Mouse (Mus musculus) urinary bladder, adult 18-20 months (tissue): ENCODE data around the gene Sult2b1.
A peak's percentile ranks its signal among the peaks of the same experiment; 100 is the strongest.

Experiments used
- DNase-seq, 2 experiments: peaks; one replicate each; pipeline ENCODE4 v3.0.0; 2022; ENCODE audit warnings: low spot score in 2 of 2, mixed read lengths in 2 of 2

Gene Sult2b1

GRCm38 (mm10) chr7:45770427-45771082 lies 13.9 kb downstream of the Sult2b1 start:
- DNase-seq: no peak

GRCm38 (mm10) chr7:45767500-45767899 lies 17.0 kb downstream of the Sult2b1 start:
- DNase-seq: no peak

GRCm38 (mm10) chr7:45766764-45767163 lies 17.7 kb downstream of the Sult2b1 start:
- no peak for DNase-seq

- DNase-seq: no peak
These were observed 18.5 kb downstream of the Sult2b1 start for GRCm38 (mm10) chr7:45765995-45766394.

- DNase-seq: no peak
These were observed 24.3 kb downstream of the Sult2b1 start for GRCm38 (mm10) chr7:45760151-45760550.

GRCm38 (mm10) chr7:45759400-45759799 lies 25.1 kb downstream of the Sult2b1 start:
- peak; percentile 48 to 55 for DNase-seq

- no peak for DNase-seq
These were observed 28.8 kb downstream of the Sult2b1 start for GRCm38 (mm10) chr7:45755703-45756102.

GRCm38 (mm10) chr7:45750162-45750561 lies 34.3 kb downstream of the Sult2b1 start:
- DNase-seq: no peak

GRCm38 (mm10) chr7:45749401-45749800 lies 35.1 kb downstream of the Sult2b1 start:
- DNase-seq: no peak

GRCm38 (mm10) chr7:45748110-45748509 lies 36.4 kb downstream of the Sult2b1 start:
- no peak for DNase-seq

- no peak for DNase-seq
These were observed 37.0 kb downstream of the Sult2b1 start for GRCm38 (mm10) chr7:45747450-45747849.

- DNase-seq: no peak
These were observed 38.0 kb downstream of the Sult2b1 start for GRCm38 (mm10) chr7:45746518-45746917.

GRCm38 (mm10) chr7:45744387-45744786 lies 40.1 kb downstream of the Sult2b1 start:
- peak; percentile 26 to 53 for DNase-seq

GRCm38 (mm10) chr7:45742338-45742737 lies 42.1 kb downstream of the Sult2b1 start:
- no peak for DNase-seq

GRCm38 (mm10) chr7:45741777-45742176 lies 42.7 kb downstream of the Sult2b1 start:
- no peak for DNase-seq

GRCm38 (mm10) chr7:45741308-45741707 lies 43.2 kb downstream of the Sult2b1 start:
- DNase-seq: no peak

GRCm38 (mm10) chr7:45739820-45740219 lies 44.6 kb downstream of the Sult2b1 start:
- DNase-seq: no peak

GRCm38 (mm10) chr7:45739162-45739763 lies 45.2 kb downstream of the Sult2b1 start:
- peak; percentile 53 to 64 for DNase-seq

GRCm38 (mm10) chr7:45733477-45733876 lies 51.0 kb downstream of the Sult2b1 start:
- DNase-seq: no peak

- no peak for DNase-seq
These were observed 53.6 kb downstream of the Sult2b1 start for GRCm38 (mm10) chr7:45730727-45731431.

- no peak for DNase-seq
These were observed 56.8 kb downstream of the Sult2b1 start for GRCm38 (mm10) chr7:45727625-45728024.

- DNase-seq: no peak
These were observed 58.0 kb downstream of the Sult2b1 start for GRCm38 (mm10) chr7:45726419-45726818.

GRCm38 (mm10) chr7:45725713-45726112 lies 58.8 kb downstream of the Sult2b1 start, which contains the start of gene Spaca4:
Gene Spaca4, minus strand, starts transcription at chr7:45725813.
- DNase-seq: no peak
